Mouse (Mus musculus) kidney, embryonic 16.5 days (tissue): ENCODE measurements around the gene Syngr4. TPM values are rescaled to one million over a fixed set of nuclear protein-coding genes. Genes with fewer than 3 reads are reported as not detected.
A peak's percentile ranks its signal among the peaks of the same experiment; 100 is the strongest.

Experiments used
- ATAC-seq: fragments of 200-750 bp; cut with Nextera tagmentation; 2 replicates; pipeline ENCODE4 v1.8.0; 2017; ENCODE audit warnings: moderate TSS enrichment; ENCODE audit not compliant: low FRiP score, low TSS enrichment
- H3K27ac ChIP-seq: fragments of 300-500 bp; sonication (generic); 2 replicates; pipeline ENCODE4 v1.5.1; 2014; ENCODE audit warnings: low read length
- H3K27me3 ChIP-seq: fragments of 300-500 bp; sonication (generic); 2 replicates; pipeline ENCODE4 v1.6.1; 2014; ENCODE audit warnings: low read length, control low read depth, mixed read lengths; ENCODE audit not compliant: insufficient read depth
- H3K36me3 ChIP-seq: fragments of 300-500 bp; sonication (generic); 2 replicates; pipeline ENCODE4 v1.6.1; 2014; ENCODE audit warnings: low read length, control low read depth, mixed read lengths; ENCODE audit not compliant: insufficient read depth
- H3K4me1 ChIP-seq: fragments of 300-500 bp; sonication (generic); 2 replicates; pipeline ENCODE4 v1.6.1; 2014; ENCODE audit warnings: low read length, control low read depth, mixed read lengths; ENCODE audit not compliant: insufficient read depth
- H3K4me2 ChIP-seq: fragments of 300-500 bp; sonication (generic); replicated peaks from 2 replicates; pipeline ENCODE4 v1.6.1; 2014; ENCODE audit warnings: low read depth, low read length
- H3K4me3 ChIP-seq: fragments of 300-500 bp; sonication (generic); 2 replicates; pipeline ENCODE4 v1.5.1; 2014; ENCODE audit warnings: mild to moderate bottlenecking, low read length
- H3K9ac ChIP-seq: fragments of 300-500 bp; sonication (generic); replicated peaks from 2 replicates; pipeline ENCODE4 v1.6.1; 2014; ENCODE audit warnings: low read length
- H3K9me3 ChIP-seq: fragments of 300-500 bp; sonication (generic); 2 replicates; pipeline ENCODE4 v1.6.1; 2016; ENCODE audit warnings: low read length, control low read depth
- WGBS: fragments of 180-500 bp; shearing (Covaris S2); extraction: QIAGEN DNeasy Blood & Tissue Kit; methylation state at CpG from one replicate; pipeline ENCODE4 v1.1.7; 2014; 5-methylcytosine and 5-hydroxymethylcytosine counted together
- polyA plus RNA-seq: library from polyadenylated mRNA; unstranded; fragments of >200 nt; fragmentation: Nextera tagmentation; extraction: Ambion mirVana; gene quantifications from 2 replicates; pipeline ENCODE4 v1.2.1, GENCODE M21; 2015

Gene Syngr4
- polyA plus RNA-seq, 1 experiment from 2014 or later, result 1.5 TPM

DNA sequence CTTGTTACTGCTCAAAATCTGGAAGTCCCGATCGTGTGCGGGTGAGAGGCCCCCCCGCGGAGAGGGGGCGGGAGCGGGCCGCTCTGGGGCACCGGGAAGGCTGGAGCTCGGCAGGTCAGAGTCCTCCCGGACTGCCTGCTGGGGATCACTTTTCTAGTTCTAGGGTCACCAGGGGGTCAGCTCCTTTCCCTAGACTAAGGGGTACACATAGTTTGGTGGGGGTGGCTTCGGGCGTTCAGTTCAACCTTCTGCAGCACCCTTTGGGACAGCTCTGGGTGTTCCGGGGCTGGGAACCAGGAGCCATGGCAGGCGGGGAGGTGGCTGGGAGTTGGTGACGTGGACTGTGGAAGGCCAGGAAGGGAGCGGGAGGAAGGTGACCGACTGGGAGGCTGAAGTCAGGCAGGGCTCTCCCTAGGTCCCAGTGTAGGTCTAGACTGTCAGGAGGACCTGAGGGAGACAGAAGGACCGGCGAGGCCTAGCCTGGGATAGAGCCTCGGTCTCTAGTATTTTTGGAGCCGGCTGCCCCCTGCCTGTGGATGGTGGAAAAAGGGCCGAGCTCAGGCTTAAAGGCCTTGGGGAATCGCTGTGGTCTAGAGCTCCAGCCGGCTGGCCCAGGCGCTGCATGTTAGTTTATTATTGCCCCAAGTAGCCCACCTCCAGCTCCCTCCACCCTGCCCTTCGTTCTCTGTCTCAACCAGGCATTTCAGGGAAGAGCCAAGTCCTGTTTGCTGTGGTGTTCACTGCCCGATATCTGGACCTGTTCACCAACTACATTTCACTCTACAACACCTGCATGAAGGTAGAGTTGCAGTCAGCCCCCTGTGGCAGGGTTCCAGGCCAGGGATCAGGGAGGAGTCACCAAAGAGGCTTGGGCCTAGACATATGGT is 23.2 kb downstream of the Syngr4 start:
- peaks cover 31% of the 10 kb centered on the region for H3K27me3 ChIP-seq
- H3K36me3 ChIP-seq, result peaks cover 39% of the 10 kb centered on the region
- peak; percentile 69 for ATAC-seq
- peak overlapping the region; percentile 99 for H3K9ac ChIP-seq
- H3K9me3 ChIP-seq, result no peaks in the 10 kb centered on the region
- under 1% methylated on average over 27 of the region's 28 CpGs for WGBS
- H3K4me3 ChIP-seq, result peak overlapping the region; percentile 96
- peaks cover 34% of the 10 kb centered on the region for H3K4me1 ChIP-seq
- H3K27ac ChIP-seq, result peak overlapping the region; percentile 96
- peak overlapping the region; percentile 87 for H3K4me2 ChIP-seq

- under 1% methylated on average over 18 of the region's 18 CpGs for WGBS
- Histone ChIP-seq H3K4me2 (peak within 1 kb of the TSS; percentile 87), H3K27ac (peak within 1 kb of the TSS; percentile 96), H3K9ac (peak within 1 kb of the TSS; percentile 99), H3K36me3 (peaks cover 35% of the 10 kb centered on the region), H3K4me1 (peaks cover 39% of the 10 kb centered on the region), H3K27me3 (peaks cover 38% of the 10 kb centered on the region), H3K4me3 (peak within 1 kb of the TSS; percentile 96), H3K9me3 (no peaks in the 10 kb centered on the region)
- peak; percentile 80 for ATAC-seq
Observed at GRCm38 (mm10) chr7:45872624-45873023, 23.9 kb downstream of the Syngr4 start, which contains the start of gene Kdelr1. Kdelr1 (plus strand) TSS chr7:45872772.

- H3K36me3 ChIP-seq, result peaks cover 14% of the 10 kb centered on the region
- H3K4me1 ChIP-seq, result peaks cover 49% of the 10 kb centered on the region
- no peak overlapping the region for H3K27ac ChIP-seq
- H3K9ac ChIP-seq, result peak overlapping the region; percentile 51
- no peak for ATAC-seq
- H3K9me3 ChIP-seq, result no peaks in the 10 kb centered on the region
- H3K27me3 ChIP-seq, result peaks cover 45% of the 10 kb centered on the region
- 3% methylated on average over 30 of the region's 30 CpGs for WGBS
- peak overlapping the region; percentile 36 for H3K4me3 ChIP-seq
- H3K4me2 ChIP-seq, result peak overlapping the region; percentile 51
Observed at GRCm38 (mm10) chr7:45870282-45871058, 26.0 kb downstream of the Syngr4 start.

- Histone ChIP-seq H3K9ac (peak overlapping the region; percentile 28; the same call in 1 of the 2 replicates), H3K27ac (no peak overlapping the region), H3K36me3 (peaks cover 9% of the 10 kb centered on the region), H3K27me3 (peaks cover 45% of the 10 kb centered on the region), H3K4me2 (peak overlapping the region; percentile 51), H3K4me3 (peak overlapping the region; percentile 36), H3K9me3 (no peaks in the 10 kb centered on the region), H3K4me1 (peaks cover 47% of the 10 kb centered on the region)
- WGBS, result 6% methylated on average over 14 of the region's 14 CpGs
- ATAC-seq, result no peak
Observed at GRCm38 (mm10) chr7:45869787-45870186, 26.7 kb downstream of the Syngr4 start.

DNA sequence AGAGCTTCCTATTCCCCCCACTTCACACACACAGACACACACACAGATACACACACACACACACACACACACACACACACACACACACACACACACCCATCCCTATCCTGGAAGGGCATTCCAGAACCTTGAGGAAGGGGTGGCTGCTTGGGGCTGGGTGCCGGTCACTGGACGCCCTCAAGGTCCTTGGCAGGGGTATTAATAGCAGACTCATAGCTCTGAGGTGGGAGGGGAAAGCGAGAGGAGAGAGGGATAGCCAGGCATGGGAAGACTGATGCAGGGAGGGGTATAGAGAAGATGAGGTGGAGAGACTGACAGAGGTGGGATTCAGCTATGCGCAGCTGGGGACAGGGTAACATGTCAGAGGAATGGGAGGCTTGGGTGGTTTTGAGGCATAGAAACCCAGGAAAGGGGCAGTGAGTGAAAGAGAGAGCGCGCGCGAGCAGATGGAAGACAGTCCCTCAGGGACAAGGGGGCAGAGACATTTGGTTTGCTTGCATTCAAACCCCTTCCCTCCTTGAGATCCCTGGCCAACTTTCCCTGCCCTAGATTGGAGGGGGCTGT is 27.3 kb downstream of the Syngr4 start:
- ATAC-seq, result no peak
- H3K36me3 ChIP-seq, result peaks cover 3% of the 10 kb centered on the region; the same call in 1 of the 2 replicates
- H3K4me1 ChIP-seq, result peaks cover 41% of the 10 kb centered on the region

GRCm38 (mm10) chr7:45867871-45868270 is 28.6 kb downstream of the Syngr4 start:
- Histone ChIP-seq H3K4me3 (no peak overlapping the region), H3K27me3 (peaks cover 45% of the 10 kb centered on the region), H3K9ac (no peak overlapping the region), H3K4me1 (peaks cover 34% of the 10 kb centered on the region), H3K36me3 (no peaks in the 10 kb centered on the region), H3K9me3 (no peaks in the 10 kb centered on the region), H3K27ac (no peak overlapping the region), H3K4me2 (no peak overlapping the region)
- 37% methylated on average over 2 of the region's 2 CpGs for WGBS
- ATAC-seq, result no peak

More for the DNA sequence above, 27.3 kb downstream of the Syngr4 start:
- peak overlapping the region; percentile 51 for H3K4me2 ChIP-seq
- H3K27ac ChIP-seq, result no peak overlapping the region
- H3K9me3 ChIP-seq, result no peaks in the 10 kb centered on the region
- H3K9ac ChIP-seq, result peak overlapping the region; percentile 28; the same call in 1 of the 2 replicates
- H3K4me3 ChIP-seq, result no peak overlapping the region
- H3K27me3 ChIP-seq, result peaks cover 45% of the 10 kb centered on the region
- 13% methylated on average over 8 of the region's 8 CpGs for WGBS

- Histone ChIP-seq H3K9ac (peak overlapping the region; percentile 74), H3K4me3 (peak overlapping the region; percentile 61), H3K4me2 (peak overlapping the region; percentile 76), H3K36me3 (no peaks in the 10 kb centered on the region), H3K27me3 (peaks cover 39% of the 10 kb centered on the region), H3K9me3 (no peaks in the 10 kb centered on the region), H3K4me1 (peaks cover 34% of the 10 kb centered on the region), H3K27ac (peak overlapping the region; percentile 46; the same call in 1 of the 2 replicates)
- ATAC-seq, result peak; percentile 69
- WGBS, result 1% methylated on average over 96 of the region's 117 CpGs
Observed at GRCm38 (mm10) chr7:45865925-45866910, 30.3 kb downstream of the Syngr4 start.

- Histone ChIP-seq H3K4me3 (no peak overlapping the region), H3K4me1 (peaks cover 20% of the 10 kb centered on the region), H3K4me2 (no peak overlapping the region), H3K27me3 (peaks cover 25% of the 10 kb centered on the region), H3K36me3 (no peaks in the 10 kb centered on the region), H3K27ac (no peak overlapping the region), H3K9me3 (no peaks in the 10 kb centered on the region), H3K9ac (no peak overlapping the region)
- no peak for ATAC-seq
- 69% methylated on average over 3 of the region's 3 CpGs for WGBS
Observed at GRCm38 (mm10) chr7:45864435-45864834, 32.1 kb downstream of the Syngr4 start.
